Mouse (Mus musculus) testis, adult 2 months (tissue): Measurements from ENCODE around the gene F10.

ENCODE experiments used
- CTCF ChIP-seq: fragments of 200-500 bp; IDR thresholded peaks from 2 replicates; pipeline ENCODE4 v1.5.1; 2012; ENCODE audit warnings: low read depth, mild to moderate bottlenecking, inconsistent platforms, low read length, moderate library complexity; ENCODE audit not compliant: control insufficient read depth, insufficient read depth, insufficient replicate concordance
- POLR2A ChIP-seq: fragments of 200-500 bp; IDR thresholded peaks from 2 replicates; pipeline ENCODE4 v1.6.1; 2012; ENCODE audit warnings: low read depth, mild to moderate bottlenecking, inconsistent platforms, low read length, moderate library complexity; ENCODE audit not compliant: control insufficient read depth

DNA sequence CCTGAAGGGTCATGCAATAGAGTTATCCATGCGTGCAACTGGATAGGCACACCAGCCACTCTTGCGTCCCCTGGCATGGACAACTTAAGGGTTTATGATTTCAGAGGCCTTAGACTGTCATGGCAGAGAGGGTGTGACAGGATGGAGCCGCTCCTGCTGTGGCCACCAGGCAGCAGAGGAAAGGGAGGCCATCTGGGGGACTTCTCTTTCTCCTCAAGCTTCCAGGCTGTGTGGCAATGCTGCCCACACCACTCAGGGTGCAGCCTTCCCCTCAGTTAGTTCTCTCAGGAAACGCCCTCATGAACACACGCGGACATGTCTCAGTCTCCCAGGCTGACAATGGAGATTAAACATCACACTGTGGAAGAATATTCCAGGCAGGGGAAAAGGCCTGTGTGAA, 1.9 kb downstream of the F10 start:
- no peak for TF ChIP-seq CTCF
- no peak for TF ChIP-seq POLR2A
